Mouse (Mus musculus) olfactory bulb, adult 2 months (tissue): ENCODE data around the gene Klf6. TPM values are rescaled to one million over a fixed set of nuclear protein-coding genes. Genes with fewer than 3 reads are reported as not detected.

ENCODE experiments used
- H3K27ac ChIP-seq: fragments of 200-500 bp; 2 replicates; pipeline ENCODE4 v1.5.1; 2012; ENCODE audit warnings: low read depth, low read length; ENCODE audit not compliant: insufficient read depth
- H3K4me1 ChIP-seq: fragments of 200-500 bp; 2 replicates; pipeline ENCODE4 v1.6.1; 2012; ENCODE audit warnings: low read length; ENCODE audit not compliant: control insufficient read depth, insufficient read depth
- H3K4me3 ChIP-seq: fragments of 200-500 bp; 2 replicates; pipeline ENCODE4 v1.5.1; 2012; ENCODE audit warnings: mild to moderate bottlenecking, low read depth, low read length, moderate library complexity; ENCODE audit not compliant: insufficient read depth
- CTCF ChIP-seq: fragments of 200-500 bp; IDR thresholded peaks from 2 replicates; pipeline ENCODE4 v1.5.1; 2012; ENCODE audit warnings: low read depth, mild to moderate bottlenecking, low read length, moderate library complexity; ENCODE audit not compliant: insufficient read depth
- POLR2A ChIP-seq: fragments of 200-500 bp; IDR thresholded peaks from 2 replicates; pipeline ENCODE4 v1.6.1; 2012; ENCODE audit warnings: mild to moderate bottlenecking, low read depth, low read length, moderate library complexity; ENCODE audit not compliant: insufficient read depth
- WGBS: fragments of 180-500 bp; shearing (Covaris S2); methylation state at CpG from one replicate; pipeline ENCODE4 v1.1.7; 2018; 5-methylcytosine and 5-hydroxymethylcytosine counted together
- polyA plus RNA-seq: library from polyadenylated mRNA; stranded (reverse); fragments of >200 nt; gene quantifications from 2 replicates; pipeline ENCODE4 v1.2.4, GENCODE M21; 2012; ENCODE audit warnings: low replicate concordance; ENCODE audit not compliant: missing spikeins, insufficient read depth, insufficient read length

Klf6 gene
- polyA plus RNA-seq, 1 experiment = not detected

GRCm38 (mm10) chr13:5869433-5869832 lies 8.2 kb downstream of the Klf6 start:
- H3K4me3 ChIP-seq = no peak overlapping the region
- TF ChIP-seq CTCF (no peak), POLR2A (no peak)
- H3K27ac ChIP-seq = no peak overlapping the region; the same call in 1 of the 2 replicates
- 79% methylated on average over 5 of the region's 5 CpGs for WGBS
- H3K4me1 ChIP-seq = peaks cover 14% of the 10 kb centered on the region

GRCm38 (mm10) chr13:5869842-5870241 lies 8.6 kb downstream of the Klf6 start:
- WGBS = 59% methylated on average over 7 of the region's 7 CpGs
- no peak overlapping the region; the same call in 1 of the 2 replicates for H3K27ac ChIP-seq
- no peak overlapping the region for H3K4me3 ChIP-seq
- TF ChIP-seq CTCF (no peak), POLR2A (no peak)
- H3K4me1 ChIP-seq = peaks cover 14% of the 10 kb centered on the region

- no peak overlapping the region for H3K4me3 ChIP-seq
- WGBS = 38% methylated on average over 15 of the region's 15 CpGs
- no peak overlapping the region for H3K27ac ChIP-seq
- TF ChIP-seq POLR2A (no peak), CTCF (no peak)
- H3K4me1 ChIP-seq = peaks cover 8% of the 10 kb centered on the region
These were observed 9.3 kb downstream of the Klf6 start for GRCm38 (mm10) chr13:5870382-5871272.

GRCm38 (mm10) chr13:5871414-5871813 lies 10.1 kb downstream of the Klf6 start:
- Histone ChIP-seq H3K4me1 (peaks cover 8% of the 10 kb centered on the region), H3K27ac (no peak overlapping the region), H3K4me3 (no peak overlapping the region)
- WGBS = 47% methylated on average over 7 of the region's 7 CpGs
- TF ChIP-seq CTCF = no peak
- TF ChIP-seq POLR2A = no peak

GRCm38 (mm10) chr13:5873681-5874080 lies 12.4 kb downstream of the Klf6 start:
- Histone ChIP-seq H3K4me1 (peaks cover 5% of the 10 kb centered on the region), H3K27ac (no peak overlapping the region), H3K4me3 (no peak overlapping the region)
- TF ChIP-seq CTCF (no peak), POLR2A (no peak)
- 90% methylated on average over 3 of the region's 3 CpGs for WGBS

GRCm38 (mm10) chr13:5875478-5875877 lies 14.2 kb downstream of the Klf6 start:
- H3K4me1 ChIP-seq = peaks cover 3% of the 10 kb centered on the region
- TF ChIP-seq CTCF (no peak), POLR2A (no peak)
- no peak overlapping the region for H3K27ac ChIP-seq
- no peak overlapping the region for H3K4me3 ChIP-seq
- 96% methylated on average over 3 of the region's 3 CpGs for WGBS

- no peaks in the 10 kb centered on the region for H3K4me1 ChIP-seq
- H3K27ac ChIP-seq = no peak overlapping the region
- TF ChIP-seq POLR2A = no peak
- no peak for TF ChIP-seq CTCF
- 80% methylated on average over 4 of the region's 4 CpGs for WGBS
- H3K4me3 ChIP-seq = no peak overlapping the region
These were observed 17.5 kb downstream of the Klf6 start for GRCm38 (mm10) chr13:5878748-5879147.

GRCm38 (mm10) chr13:5886810-5887209 lies 25.5 kb downstream of the Klf6 start:
- no peak overlapping the region for H3K4me3 ChIP-seq
- no peak overlapping the region for H3K27ac ChIP-seq
- no peaks in the 10 kb centered on the region for H3K4me1 ChIP-seq
- WGBS = 95% methylated on average over 4 of the region's 4 CpGs
- no peak for TF ChIP-seq CTCF

GRCm38 (mm10) chr13:5888164-5888563 lies 26.9 kb downstream of the Klf6 start:
- H3K27ac ChIP-seq = no peak overlapping the region
- 84% methylated on average over 5 of the region's 5 CpGs for WGBS
- no peak overlapping the region for H3K4me3 ChIP-seq
- no peak for TF ChIP-seq POLR2A
- TF ChIP-seq CTCF = no peak
- no peaks in the 10 kb centered on the region for H3K4me1 ChIP-seq
